Mouse (Mus musculus) gastrocnemius, adult 8-10 months (tissue): ENCODE results near the gene Cuzd1. TPM values are rescaled to one million over a fixed set of nuclear protein-coding genes. Genes with fewer than 3 reads are reported as not detected.

Experiments
- DNase-seq, 2 experiments: peaks; one replicate each; pipeline ENCODE4 v3.0.0; 2022; ENCODE audit warnings: low spot score in 2 of 2
- total RNA-seq, 4 experiments: library from RNA; stranded (reverse); gene quantifications; 2 replicates each; pipeline ENCODE4 v1.2.4; 2022

Gene Cuzd1
- under 1 TPM; 0.63 to 0.99 (median 0.91) TPM for total RNA-seq

DNA sequence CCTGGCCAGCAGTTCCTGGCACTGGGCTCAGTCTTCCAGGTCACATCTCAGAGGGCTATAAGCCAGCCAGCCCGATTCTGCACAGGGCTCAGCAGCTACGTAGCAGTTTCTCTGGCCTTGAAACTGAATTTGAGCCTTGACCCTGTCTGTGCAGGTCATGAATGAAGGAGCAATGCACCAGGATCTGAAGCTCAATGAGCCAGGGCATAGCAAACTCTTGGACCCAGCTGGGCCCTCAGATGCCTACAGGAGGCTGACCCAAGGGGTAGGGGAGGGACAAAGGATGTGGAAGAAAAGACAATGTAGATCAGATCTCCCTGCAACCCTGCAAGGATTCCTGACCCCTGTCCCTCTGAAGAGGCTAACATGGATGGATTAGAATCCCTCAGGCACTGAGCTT, at the start of gene Cuzd1:
Gene Cuzd1, minus strand, starts transcription at position 101 of the 400 bp plus-strand sequence.
- DNase-seq: no peak

DNA sequence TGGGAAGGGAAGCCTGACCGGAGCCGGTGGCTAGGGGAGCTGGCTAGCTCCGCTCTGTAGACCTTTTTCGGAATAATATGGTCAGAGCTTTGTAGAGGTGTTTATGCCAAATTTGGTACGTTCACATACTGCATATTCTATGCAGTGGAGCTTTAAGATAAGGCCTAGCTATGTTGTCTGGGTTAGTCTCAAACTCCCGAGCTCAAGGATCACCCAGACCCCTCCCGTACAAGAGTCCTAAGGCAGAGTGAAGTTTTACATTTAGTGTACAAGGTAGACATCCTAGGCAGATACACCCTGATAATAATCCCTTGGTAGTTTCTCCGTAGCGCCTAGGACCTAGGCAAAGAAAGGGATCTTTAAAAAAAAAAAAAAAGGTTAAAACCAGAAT, 49.4 kb upstream of the Cuzd1 start:
- no peak for DNase-seq

DNA sequence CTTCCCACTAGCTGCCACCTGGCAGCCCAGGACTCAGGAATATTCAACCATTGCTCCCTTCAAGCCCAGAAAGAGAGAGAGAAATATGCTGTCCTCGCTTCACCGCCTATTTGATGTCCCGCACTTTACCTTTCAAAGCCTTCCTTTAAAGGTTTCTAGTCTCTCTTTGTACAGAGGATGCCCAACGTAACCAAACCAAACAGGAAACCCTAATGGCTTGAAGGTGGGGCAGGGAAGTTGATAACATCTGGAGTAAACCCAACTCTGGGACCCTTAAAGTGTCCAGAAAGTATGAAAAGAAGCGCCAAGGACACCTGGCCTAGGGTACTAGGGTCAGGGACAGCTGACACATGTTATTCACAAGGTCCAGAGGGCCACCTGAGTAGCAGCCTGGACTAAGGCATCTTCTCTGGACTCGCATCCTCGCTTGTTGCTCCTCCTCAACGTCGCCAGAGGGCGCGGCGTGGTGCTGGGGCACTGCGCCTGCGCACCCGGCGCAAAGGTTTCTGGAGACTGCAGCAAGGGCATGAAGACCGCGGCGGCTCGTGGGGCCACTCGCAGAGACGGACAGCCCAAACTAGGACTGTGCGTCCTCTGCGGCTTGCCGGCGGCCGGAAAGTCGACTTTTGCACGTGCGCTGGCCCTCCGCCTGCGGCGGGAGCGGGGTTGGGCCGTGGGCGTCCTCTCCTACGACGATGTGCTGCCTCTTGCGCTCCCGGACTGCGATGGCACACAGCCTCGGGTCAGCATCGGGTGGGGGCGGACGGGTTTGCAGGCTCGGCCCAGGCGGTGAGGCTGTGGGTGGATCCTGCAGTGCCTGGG, 48.8 kb upstream of the Cuzd1 start, which contains the start of gene Pstk:
Gene Pstk, plus strand, starts transcription at position 494 of the 822 bp plus-strand sequence.
- DNase-seq: peak; percentile 83 to 88

DNA sequence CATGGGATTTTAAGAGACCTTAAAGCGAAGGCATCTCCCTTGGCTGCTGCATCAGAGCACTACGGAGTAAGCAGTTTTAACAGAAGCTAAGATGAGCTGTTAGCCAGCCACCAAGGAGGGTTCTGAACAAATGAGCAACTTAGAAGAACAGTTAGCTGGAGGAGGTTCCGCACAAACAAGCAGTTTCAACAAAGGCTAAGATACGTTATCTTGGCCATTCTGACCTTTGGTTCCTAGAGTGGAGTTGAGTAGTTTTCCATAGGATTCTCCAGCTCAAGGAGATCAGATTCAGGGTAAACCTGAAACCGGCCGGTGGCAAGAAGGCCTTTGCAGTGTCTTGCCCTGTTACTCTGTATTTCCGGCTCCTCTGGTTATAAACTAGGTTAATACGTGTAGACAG, 42.0 kb upstream of the Cuzd1 start:
- no peak for DNase-seq

DNA sequence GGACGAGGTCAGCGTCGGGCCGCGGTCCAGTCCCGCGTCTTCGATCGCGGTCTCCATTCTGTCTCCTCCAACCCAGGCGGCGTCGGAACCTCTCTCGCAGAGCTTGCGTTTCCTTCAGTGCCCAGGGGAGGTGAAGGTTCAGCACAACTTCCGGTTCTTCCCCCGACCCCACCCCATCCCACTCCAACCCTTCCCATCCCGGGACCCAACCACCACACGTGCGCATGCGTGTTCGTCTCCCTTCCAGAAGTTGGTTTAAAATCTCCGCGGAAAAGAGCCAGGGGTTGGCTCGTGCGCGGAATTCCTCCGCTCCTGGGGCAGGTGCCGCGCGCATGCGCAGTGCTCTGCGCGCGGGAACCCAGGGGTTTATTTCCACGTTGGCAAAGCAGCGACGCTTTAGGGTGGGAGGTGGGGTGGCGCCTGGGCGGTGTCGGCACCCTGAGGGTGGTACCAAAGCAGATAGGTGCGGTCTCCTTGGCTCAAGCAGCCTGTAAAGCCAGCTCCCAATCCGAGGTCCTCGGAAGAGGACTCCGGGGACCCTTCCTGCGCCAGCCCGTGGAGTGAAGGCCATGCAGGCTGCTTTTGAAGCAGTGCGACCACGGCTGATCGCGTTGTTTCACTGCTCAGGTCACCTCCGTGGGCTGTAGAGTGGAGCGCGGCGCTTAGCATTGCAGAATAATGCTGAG, 40.7 kb upstream of the Cuzd1 start, which contains the start of gene 2310057M21Rik:
Gene 2310057M21Rik, minus strand, starts transcription at position 145 of the 686 bp plus-strand sequence.
- peak; percentile 87 to 93 for DNase-seq

DNA sequence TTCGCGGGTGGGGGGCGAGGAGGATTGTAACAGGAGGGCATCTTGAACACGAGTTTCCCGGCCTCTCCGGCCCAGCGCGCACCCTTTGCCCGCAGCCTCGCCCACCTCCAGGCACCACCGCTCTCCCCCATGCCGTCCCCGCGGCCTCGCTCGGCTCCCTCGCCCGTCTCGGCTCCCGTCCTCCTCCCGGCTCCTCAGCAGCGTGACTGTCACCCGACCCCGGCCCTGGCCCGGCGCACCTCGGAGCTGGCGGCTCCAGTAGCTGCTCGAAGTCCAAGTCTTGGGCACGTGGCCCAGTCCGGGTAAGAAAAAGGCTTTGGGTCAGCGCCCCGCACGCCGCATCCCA, 40.1 kb upstream of the Cuzd1 start:
- no peak for DNase-seq

DNA sequence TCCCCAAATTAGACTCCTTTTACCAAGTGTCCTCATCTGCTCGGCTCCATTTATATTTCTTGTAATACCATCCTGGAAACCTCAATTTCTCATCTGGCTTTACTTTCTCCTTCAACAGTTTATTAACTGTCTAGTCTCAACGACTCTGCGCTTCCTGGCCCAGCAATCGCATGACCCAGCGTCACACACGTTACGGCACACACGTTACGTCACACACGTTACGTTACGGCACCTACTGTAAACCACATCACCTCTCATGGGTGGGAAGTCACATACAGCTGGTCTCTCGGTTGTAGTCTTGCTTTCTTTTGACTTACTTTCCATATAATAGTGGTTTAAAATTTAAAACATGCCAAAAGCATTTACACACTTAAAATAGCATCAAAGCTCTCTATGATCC, 34.0 kb upstream of the Cuzd1 start:
- DNase-seq: no peak

DNA sequence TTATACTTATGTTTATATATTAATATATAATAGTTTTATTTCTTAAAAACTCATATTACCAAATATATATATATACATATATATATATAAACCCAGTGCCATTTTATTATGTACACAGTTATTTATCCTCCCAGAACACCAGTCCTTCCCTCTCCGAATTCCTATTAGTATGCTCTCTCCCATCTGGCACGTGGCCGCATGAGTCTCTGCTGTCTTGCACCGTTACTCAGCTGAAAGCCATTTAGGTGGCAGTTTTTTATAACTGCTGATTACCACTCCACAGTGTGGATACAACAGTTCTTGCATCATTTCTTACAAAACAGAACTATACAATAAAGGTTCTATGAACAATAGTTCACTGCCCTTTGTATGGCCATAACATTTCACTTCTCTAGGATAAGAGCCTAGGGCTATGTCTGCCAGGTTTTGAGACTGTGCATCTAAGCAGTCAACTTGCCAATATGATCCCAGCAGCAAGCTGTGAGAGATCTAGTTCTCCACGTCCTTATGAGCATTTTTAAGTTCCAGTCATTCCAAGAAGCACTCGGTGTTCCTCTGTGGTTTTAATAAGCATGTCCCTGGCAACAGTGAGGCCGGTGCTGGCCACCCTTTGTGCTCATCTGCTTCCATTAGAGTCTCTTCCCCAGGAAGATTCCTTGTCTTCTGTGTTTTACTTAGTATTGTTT, 23.9 kb upstream of the Cuzd1 start:
- no peak for DNase-seq

DNA sequence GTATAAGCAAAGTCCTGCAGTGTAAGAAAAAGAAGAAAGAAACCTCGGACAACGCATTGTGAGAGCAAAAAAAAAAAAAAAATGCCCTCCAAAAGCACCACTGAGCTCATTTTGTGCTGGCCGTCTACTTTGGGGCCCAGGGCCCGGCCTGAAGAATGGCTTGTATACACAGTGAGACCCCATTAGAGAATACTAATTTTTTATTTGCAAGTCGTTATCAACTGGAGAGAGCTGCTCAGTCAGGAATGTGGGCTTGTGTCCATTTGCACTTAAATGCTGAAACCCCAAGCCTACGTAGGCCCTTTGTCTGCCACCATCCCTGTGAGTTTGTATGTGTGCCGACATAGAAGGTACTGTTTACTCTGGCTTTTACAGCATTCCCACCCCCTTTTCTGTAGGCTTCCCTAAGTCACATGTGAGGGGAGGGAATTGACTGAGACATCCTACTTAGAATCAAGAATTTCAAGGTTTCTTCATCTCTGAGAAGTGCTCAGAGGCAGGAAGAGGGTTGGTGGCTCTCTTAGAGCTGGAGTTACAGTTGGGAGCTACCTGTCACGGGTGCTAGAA, 15.5 kb upstream of the Cuzd1 start:
- no peak for DNase-seq

DNA sequence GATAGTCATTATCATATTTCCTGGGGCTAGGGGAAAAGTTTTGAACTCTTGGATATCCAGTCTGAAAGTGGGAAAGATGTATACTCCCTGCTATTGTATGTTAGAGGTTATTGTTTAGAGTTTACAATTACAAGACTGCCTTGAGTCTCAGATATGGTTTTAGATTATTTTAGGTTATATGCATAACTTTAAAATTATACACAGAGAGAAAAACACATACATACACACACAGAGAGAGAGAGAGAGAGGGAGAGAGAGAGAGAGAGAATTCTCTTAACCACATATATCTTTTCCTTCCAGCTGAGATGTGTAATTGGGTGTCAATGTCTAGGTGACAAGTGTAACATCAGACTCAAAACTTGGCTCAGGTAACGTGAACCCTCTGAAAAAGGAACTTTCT, 11.5 kb upstream of the Cuzd1 start, which contains the start of gene Fam24a:
Gene Fam24a, plus strand, starts transcription at position 301 of the 400 bp plus-strand sequence.
- no peak for DNase-seq

DNA sequence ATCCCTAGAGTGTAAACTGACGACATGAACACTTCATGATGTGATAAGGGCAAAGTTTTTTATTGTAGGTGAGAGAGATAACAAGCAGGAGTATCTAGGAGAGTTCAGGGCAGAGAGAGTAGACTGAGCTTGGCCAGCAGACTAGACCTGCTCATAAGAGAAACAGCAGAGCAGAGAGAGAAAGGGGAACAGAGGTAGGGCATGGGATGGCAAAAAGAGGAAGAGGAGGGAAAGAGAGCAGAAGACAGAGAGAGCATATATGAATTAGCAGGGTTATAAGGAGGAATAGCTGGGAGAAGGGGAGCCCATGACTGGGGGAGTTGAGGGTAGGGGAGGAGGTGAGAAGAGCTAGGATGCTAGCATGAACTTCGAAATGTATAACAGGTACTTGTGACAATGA, 9.6 kb upstream of the Cuzd1 start:
- DNase-seq: no peak

DNA sequence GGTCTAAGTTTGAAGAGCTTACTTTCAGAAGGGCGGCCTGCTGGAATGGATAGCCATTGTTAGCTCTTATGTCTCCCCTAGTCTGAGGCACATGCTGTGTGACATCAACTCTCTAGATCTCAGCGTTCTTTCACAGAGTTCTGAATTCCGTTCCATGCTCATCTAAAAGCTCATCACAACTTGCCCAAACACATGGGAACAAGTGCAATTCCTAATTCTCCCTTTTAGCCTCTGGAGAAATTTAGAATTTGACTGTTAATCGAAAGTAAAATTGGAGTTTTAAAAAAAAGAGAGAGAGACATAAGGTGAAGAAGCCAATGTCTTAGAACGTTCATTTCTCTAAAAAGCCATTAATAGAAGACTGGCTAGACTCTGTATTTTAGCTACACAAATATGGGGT, 7.3 kb upstream of the Cuzd1 start, which contains the start of gene Fam24b:
Gene Fam24b, minus strand, starts transcription at position 101 of the 400 bp plus-strand sequence.
- no peak for DNase-seq

DNA sequence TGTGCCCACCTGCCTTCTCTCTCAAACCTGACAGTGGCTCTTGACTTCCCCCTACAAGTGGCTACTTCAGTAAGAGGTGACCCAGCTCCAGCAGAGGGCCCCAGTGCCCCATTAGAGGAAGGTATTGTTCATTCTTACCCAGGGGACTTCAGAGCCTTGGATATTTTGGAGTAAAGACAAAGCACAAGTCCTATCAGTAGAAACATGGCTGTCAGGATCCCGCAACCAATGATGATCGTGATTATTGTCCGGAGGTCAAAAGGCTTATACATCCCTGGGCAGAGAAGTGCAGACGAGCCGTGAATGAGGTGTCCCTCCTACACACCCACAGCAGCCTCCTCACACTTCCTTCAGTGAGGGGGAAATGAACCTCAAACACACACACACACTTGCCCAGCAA, 5.0 kb upstream of the Cuzd1 start:
- DNase-seq: no peak

DNA sequence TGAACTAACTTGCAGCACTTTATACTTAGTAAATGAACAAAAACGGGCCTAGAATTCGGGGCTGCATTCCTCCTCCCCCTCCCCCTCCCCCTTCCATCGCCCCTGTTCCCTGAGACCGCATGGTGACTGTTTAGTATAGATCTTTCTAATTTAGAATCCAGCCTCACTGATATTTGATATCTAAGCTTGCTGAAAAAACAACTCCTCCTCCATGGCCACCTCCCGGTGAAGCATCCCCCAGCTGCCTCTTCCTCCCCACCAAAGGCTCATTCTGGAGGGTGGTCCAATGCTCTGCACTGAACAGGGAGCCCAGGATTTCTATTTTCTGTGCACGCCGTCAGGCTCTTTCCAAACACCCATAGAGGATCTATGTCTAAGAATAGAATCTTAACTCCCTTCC, 3.8 kb downstream of the Cuzd1 start:
- no peak for DNase-seq

DNA sequence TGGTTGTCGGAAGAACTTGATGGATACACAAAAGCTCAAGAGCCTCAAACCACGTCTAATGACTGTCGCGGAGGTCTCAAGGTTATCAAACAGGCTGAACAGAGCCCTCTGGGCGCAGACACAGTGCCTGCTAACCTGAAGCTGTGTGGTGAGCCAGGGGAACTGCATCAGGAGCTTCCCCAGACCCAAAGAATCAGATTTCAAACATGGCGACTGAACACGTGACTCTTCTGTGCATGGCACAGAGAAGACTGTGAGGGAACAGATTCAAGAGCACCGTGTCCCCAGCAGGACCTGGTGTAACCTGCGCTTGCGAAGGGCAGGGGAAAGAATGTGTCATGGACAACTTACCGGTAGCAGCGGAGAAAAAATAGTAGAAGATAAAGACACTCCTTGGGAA, 4.5 kb downstream of the Cuzd1 start:
- no peak for DNase-seq

DNA sequence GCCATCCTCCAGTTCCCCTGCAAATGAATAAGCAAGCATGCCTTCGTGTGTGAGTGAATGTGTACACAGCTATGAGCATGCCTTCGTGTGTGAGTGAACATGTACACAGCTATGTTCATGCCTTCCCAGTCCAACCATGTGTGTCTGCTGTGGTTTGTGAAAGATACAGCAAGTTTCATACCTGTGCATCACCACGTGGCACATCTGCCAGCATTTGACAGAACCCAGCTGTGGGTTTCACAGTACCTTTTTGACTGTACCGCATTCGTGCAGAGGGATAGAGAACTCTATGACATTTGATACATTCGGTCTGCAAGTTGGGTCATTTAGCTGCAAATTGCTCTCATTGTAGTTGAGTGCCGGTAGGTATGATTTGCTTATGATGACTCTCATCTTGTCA, 7.6 kb downstream of the Cuzd1 start:
- no peak for DNase-seq

DNA sequence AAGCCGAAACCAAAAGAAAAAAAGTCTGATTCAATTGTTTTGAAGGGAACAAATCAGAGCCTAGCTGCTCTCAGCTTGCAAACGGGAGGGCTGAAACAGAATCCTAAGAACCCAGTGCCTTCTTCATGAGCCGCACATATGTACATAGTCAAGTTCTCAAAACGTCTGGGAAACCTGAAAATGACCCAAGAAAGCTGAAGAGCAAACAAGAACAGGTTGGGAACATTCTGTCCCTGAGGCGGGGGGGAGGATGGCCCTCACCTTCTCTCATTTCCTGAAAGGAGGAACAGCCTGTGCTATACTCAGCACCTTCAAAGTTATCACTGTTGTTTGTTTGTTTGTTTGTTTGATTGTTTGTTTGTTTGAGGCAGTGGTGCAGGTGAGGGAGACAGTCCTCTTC, 15.4 kb downstream of the Cuzd1 start:
- no peak for DNase-seq

DNA sequence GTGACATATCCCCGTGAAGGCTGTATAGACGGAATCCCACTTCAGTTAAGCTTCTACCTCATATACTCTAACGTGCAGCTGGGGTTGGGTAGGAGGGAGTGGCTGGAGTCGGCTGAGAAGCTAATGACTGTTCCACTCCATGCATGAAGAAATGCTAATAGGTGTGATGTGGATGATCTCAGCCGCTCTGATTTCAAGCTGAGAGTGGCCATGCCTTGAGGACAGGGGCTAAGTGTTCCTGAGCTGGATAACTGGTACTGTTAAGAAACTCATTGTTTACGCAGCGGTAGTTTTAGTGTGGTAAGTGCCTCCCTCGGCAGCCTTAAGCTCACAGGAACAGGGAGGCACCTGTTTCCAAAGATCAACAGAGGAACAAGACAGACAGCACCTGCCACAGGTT, 18.8 kb downstream of the Cuzd1 start:
- no peak for DNase-seq

DNA sequence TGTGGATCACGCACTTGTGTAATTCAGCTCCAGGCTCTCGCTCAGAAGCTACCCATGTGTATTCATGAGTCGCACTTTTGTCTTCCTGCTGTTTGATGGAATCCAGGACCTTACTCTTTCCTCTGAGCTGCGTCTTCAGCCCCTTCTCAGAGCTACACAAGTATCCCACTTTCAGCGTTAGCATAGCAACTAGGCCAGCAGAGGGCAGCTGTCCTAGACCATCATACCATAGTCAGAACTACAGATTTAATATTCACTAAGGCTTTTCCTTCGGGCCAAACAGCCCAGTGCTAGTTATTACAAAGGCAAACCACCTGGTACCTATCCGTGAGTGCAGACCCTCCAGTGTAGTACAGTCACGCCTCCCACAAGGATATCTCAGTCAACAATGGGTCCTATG, 24.9 kb downstream of the Cuzd1 start:
- no peak for DNase-seq

DNA sequence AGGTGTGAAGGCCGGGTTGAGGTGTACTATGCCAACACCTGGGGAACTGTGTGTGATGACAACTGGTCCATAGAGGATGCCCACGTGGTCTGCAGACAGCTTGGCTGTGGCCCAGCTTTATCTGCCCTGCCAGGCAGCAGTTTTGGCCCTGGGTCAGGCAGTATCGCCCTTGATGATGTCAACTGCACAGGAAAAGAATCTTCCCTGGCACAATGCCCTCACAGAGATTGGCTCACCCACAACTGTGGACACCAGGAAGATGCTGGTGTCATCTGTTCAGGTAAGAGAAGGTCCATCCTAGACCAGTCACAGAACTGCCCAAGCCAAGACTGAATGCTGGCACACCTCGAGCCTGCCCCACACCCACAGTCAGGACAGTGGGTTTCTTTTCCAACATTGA, 56.2 kb downstream of the Cuzd1 start:
- no peak for DNase-seq

DNA sequence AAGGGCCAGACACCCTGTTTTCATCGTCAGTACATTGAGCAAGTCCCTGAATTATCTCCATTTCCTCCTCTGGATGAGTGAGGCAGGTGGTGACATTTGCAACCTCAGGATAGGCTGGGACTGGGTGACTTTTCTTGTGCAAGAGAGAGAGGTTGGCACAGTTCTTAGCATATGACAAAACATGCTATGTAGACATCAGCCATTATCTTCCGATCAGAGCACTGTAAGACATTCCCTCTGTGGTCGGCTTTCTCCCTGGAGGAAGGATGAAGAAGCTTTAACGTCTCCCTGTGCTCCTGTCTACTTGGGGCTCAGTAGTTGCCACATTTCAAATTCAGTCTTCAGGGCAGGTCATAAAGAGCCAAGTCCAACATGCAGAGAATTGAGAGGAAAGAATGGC, 57.8 kb downstream of the Cuzd1 start:
- no peak for DNase-seq

DNA sequence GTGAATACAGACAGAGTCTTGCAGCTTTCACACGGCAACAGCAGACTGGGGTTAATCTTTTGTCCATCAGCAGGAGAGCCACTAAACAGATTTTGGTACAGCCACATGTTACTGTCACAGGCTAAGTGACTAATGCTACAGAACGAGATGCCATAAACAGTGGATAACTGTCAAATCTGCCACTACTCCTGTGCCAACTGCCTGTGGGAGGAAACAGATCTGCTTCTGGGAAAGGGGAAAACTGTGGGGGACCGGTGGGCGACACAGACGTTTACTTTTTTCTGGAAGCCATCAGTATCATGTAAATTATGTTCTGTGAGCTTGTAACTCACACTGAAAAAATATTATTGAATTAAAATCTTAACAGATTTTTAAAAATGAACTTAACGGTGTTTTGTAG, 61.1 kb downstream of the Cuzd1 start:
- no peak for DNase-seq
